Mouse (Mus musculus) macrophage (primary cell): ENCODE measurements around the gene Aph1a. TPM values are rescaled to one million over a fixed set of nuclear protein-coding genes. Genes with fewer than 3 reads are reported as not detected.
"Not testable (repeated sequence)": the region's sequence is repeated elsewhere in the genome, so short reads cannot be mapped to it uniquely, and the experiment has no call there.

Experiments used
- H3K27ac ChIP-seq: fragments of 350-480 bp; formaldehyde crosslinking; 2 replicates; pipeline ENCODE4 v1.9.0; 2021
- H3K36me3 ChIP-seq: fragments of 350-480 bp; formaldehyde crosslinking; 2 replicates; pipeline ENCODE4 v1.9.0; 2021; ENCODE audit errors: inconsistent target
- H3K4me3 ChIP-seq: fragments of 350-480 bp; formaldehyde crosslinking; 2 replicates; pipeline ENCODE4 v1.9.0; 2021; ENCODE audit errors: inconsistent target
- H3K79me2 ChIP-seq: fragments of 350-480 bp; formaldehyde crosslinking; 2 replicates; pipeline ENCODE4 v1.9.0; 2021; ENCODE audit errors: inconsistent target
- WGBS: methylation state at CpG from one replicate; pipeline ENCODE4 v1.1.7; 2026; ENCODE audit warnings: inconsistent platforms; ENCODE audit not compliant: missing documents; 5-methylcytosine and 5-hydroxymethylcytosine counted together
- polyA plus RNA-seq: library from polyadenylated mRNA; stranded (reverse); fragments of 250-400 nt; gene quantifications from 3 replicates; pipeline ENCODE4 v1.2.4, GENCODE M21; 2018; ENCODE audit warnings: inconsistent platforms

Aph1a gene
- polyA plus RNA-seq, 1 experiment from 2014 or later: 49.5 TPM

- H3K36me3 ChIP-seq: no peaks in the 10 kb centered on the region
- H3K4me3 ChIP-seq: no peak overlapping the region
- 43% methylated on average over 7 of the region's 7 CpGs for WGBS
- H3K27ac ChIP-seq: no peak overlapping the region
- no peaks in the 10 kb centered on the region for H3K79me2 ChIP-seq
Observed at GRCm38 (mm10) chr3:95916760-95917159, 23.0 kb downstream of the Aph1a start.

GRCm38 (mm10) chr3:95920532-95920931, 26.8 kb downstream of the Aph1a start:
- H3K4me3 ChIP-seq, H3K79me2 ChIP-seq, H3K36me3 ChIP-seq, H3K27ac ChIP-seq: not testable (repeated sequence)
- WGBS: 93% methylated on average over 2 of the region's 2 CpGs

GRCm38 (mm10) chr3:95923429-95923828, 29.7 kb downstream of the Aph1a start:
- not testable (repeated sequence) for H3K36me3 ChIP-seq, H3K4me3 ChIP-seq, H3K27ac ChIP-seq, H3K79me2 ChIP-seq
- WGBS: 97% methylated on average over 7 of the region's 7 CpGs

GRCm38 (mm10) chr3:95924185-95924584, 30.4 kb downstream of the Aph1a start:
- Histone ChIP-seq H3K4me3 (no peak overlapping the region), H3K27ac (no peak overlapping the region), H3K79me2 (peaks cover under 1% of the 10 kb centered on the region; the same call in 1 of the 2 replicates), H3K36me3 (no peaks in the 10 kb centered on the region)
- 62% methylated on average over 4 of the region's 4 CpGs for WGBS

- no peaks in the 10 kb centered on the region for H3K36me3 ChIP-seq
- H3K4me3 ChIP-seq: no peak overlapping the region
- peaks cover 5% of the 10 kb centered on the region; the same call in 1 of the 2 replicates for H3K79me2 ChIP-seq
- 44% methylated on average over 5 of the region's 5 CpGs for WGBS
- H3K27ac ChIP-seq: no peak overlapping the region
Observed at GRCm38 (mm10) chr3:95925087-95925486, 31.3 kb downstream of the Aph1a start.

- 50% methylated on average over 6 of the region's 6 CpGs for WGBS
- Histone ChIP-seq H3K36me3 (no peaks in the 10 kb centered on the region), H3K27ac (peak overlapping the region; percentile 60), H3K79me2 (peaks cover 36% of the 10 kb centered on the region), H3K4me3 (peak overlapping the region; percentile 94)
Observed at GRCm38 (mm10) chr3:95928261-95928657, 34.5 kb downstream of the Aph1a start.

- Histone ChIP-seq H3K79me2 (peaks cover 42% of the 10 kb centered on the region), H3K36me3 (no peaks in the 10 kb centered on the region), H3K27ac (peak within 1 kb of the TSS; percentile 82), H3K4me3 (peak within 1 kb of the TSS; percentile 94)
- 2% methylated on average over 48 of the region's 49 CpGs for WGBS
Observed at GRCm38 (mm10) chr3:95928658-95929503, 35.1 kb downstream of the Aph1a start, which contains the start of gene Anp32e. Gene Anp32e (plus strand): TSS chr3:95929246.

GRCm38 (mm10) chr3:95929581-95930470, 36.1 kb downstream of the Aph1a start:
- H3K27ac ChIP-seq: peak overlapping the region; percentile 82
- H3K79me2 ChIP-seq: peaks cover 42% of the 10 kb centered on the region
- WGBS: under 1% methylated on average over 101 of the region's 105 CpGs
- H3K36me3 ChIP-seq: no peaks in the 10 kb centered on the region
- peak overlapping the region; percentile 94 for H3K4me3 ChIP-seq

- 3% methylated on average over 3 of the region's 5 CpGs for WGBS
- Histone ChIP-seq H3K79me2 (peaks cover 42% of the 10 kb centered on the region), H3K4me3 (peak overlapping the region; percentile 39), H3K36me3 (no peaks in the 10 kb centered on the region), H3K27ac (no peak overlapping the region)
Observed at GRCm38 (mm10) chr3:95930471-95930789, 36.7 kb downstream of the Aph1a start.

- WGBS: 80% methylated on average over 1 of the region's 1 CpGs
- peaks cover 42% of the 10 kb centered on the region for H3K79me2 ChIP-seq
- no peak overlapping the region for H3K4me3 ChIP-seq
- H3K27ac ChIP-seq: no peak overlapping the region
- no peaks in the 10 kb centered on the region for H3K36me3 ChIP-seq
Observed at GRCm38 (mm10) chr3:95931471-95931870, 37.7 kb downstream of the Aph1a start.

- Histone ChIP-seq H3K79me2 (peaks cover 42% of the 10 kb centered on the region), H3K36me3 (peaks cover 2% of the 10 kb centered on the region; the same call in 1 of the 2 replicates), H3K4me3 (no peak overlapping the region), H3K27ac (no peak overlapping the region)
- 100% methylated on average over 1 of the region's 1 CpGs for WGBS
Observed at GRCm38 (mm10) chr3:95932157-95932556, 38.4 kb downstream of the Aph1a start.

- H3K4me3 ChIP-seq: no peak overlapping the region
- 100% methylated on average over 5 of the region's 7 CpGs for WGBS
- peaks cover 42% of the 10 kb centered on the region for H3K79me2 ChIP-seq
- H3K27ac ChIP-seq: no peak overlapping the region
- H3K36me3 ChIP-seq: peaks cover 6% of the 10 kb centered on the region; the same call in 1 of the 2 replicates
Observed at GRCm38 (mm10) chr3:95932566-95932965, 38.8 kb downstream of the Aph1a start.

GRCm38 (mm10) chr3:95933111-95933750, 39.5 kb downstream of the Aph1a start:
- H3K36me3 ChIP-seq: peaks cover 13% of the 10 kb centered on the region; the same call in 1 of the 2 replicates
- H3K4me3 ChIP-seq: no peak overlapping the region
- H3K27ac ChIP-seq: no peak overlapping the region
- H3K79me2 ChIP-seq: peaks cover 42% of the 10 kb centered on the region
- WGBS: 95% methylated on average over 7 of the region's 7 CpGs

- H3K79me2 ChIP-seq: peaks cover 45% of the 10 kb centered on the region
- H3K27ac ChIP-seq: no peak overlapping the region
- H3K36me3 ChIP-seq: peaks cover 16% of the 10 kb centered on the region; the same call in 1 of the 2 replicates
- no peak overlapping the region for H3K4me3 ChIP-seq
- WGBS: 89% methylated on average over 1 of the region's 1 CpGs
Observed at GRCm38 (mm10) chr3:95934448-95934847, 40.7 kb downstream of the Aph1a start.
